Mouse (Mus musculus): ENCODE data around the gene 1700001C02Rik. TPM values are rescaled to one million over a fixed set of nuclear protein-coding genes. Genes with fewer than 3 reads are reported as not detected.

1700001C02Rik gene
- total and polyA plus RNA-seq, 2 experiments from 2014 or later: not detected

GRCm38 (mm10) chr5:30438931-30439330 lies 26.9 kb upstream of the 1700001C02Rik start:
- TF ChIP-seq EP300 (IDR thresholded peaks at IDR 0.05; ENCODE audit: low read depth) (no peak), CTCF (IDR thresholded peaks at IDR 0.05; ENCODE audit: low read depth) (no peak)
- no peaks in the 10 kb centered on the region for H3K36me3 ChIP-seq (replicated peaks; ENCODE audit: control insufficient read depth, insufficient read depth, low read length)
- H3K4me1 ChIP-seq (ENCODE audit: control insufficient read depth, insufficient read depth): no peaks in the 10 kb centered on the region
- H3K27me3 ChIP-seq (ENCODE audit: control insufficient read depth, insufficient read depth, low read length): no peaks in the 10 kb centered on the region
- WGBS: 51% methylated on average over 2 of the region's 2 CpGs
- H3K9me3 ChIP-seq (replicated peaks; ENCODE audit: control insufficient read depth, low read length): no peaks in the 10 kb centered on the region
- DNase-seq (ENCODE audit: low spot score) (no peak), ATAC-seq (ENCODE audit: insufficient read depth, low read depth) (no peak)
- H3K27ac ChIP-seq (ENCODE audit: low read depth): no peak overlapping the region
- H3K4me2 ChIP-seq (ENCODE audit: low read depth, low read length): no peak overlapping the region
- H3K9ac ChIP-seq (replicated peaks; ENCODE audit: low read depth, low read length): no peak overlapping the region
- H3K4me3 ChIP-seq (ENCODE audit: low read depth, low read length): no peak overlapping the region

- no peak for DNase-seq (ENCODE audit: low spot score)
- no peak for TF ChIP-seq CTCF (IDR thresholded peaks at IDR 0.05; ENCODE audit: low read depth)
- TF ChIP-seq EP300 (IDR thresholded peaks at IDR 0.05; ENCODE audit: low read depth): no peak
- Histone ChIP-seq H3K9me3 (replicated peaks; ENCODE audit: control insufficient read depth, low read length) (no peaks in the 10 kb centered on the region), H3K4me3 (ENCODE audit: low read depth, low read length) (no peak overlapping the region), H3K4me2 (ENCODE audit: low read depth, low read length) (no peak overlapping the region), H3K9ac (replicated peaks; ENCODE audit: low read depth, low read length) (no peak overlapping the region), H3K27me3 (ENCODE audit: control insufficient read depth, insufficient read depth, low read length) (no peaks in the 10 kb centered on the region), H3K36me3 (replicated peaks; ENCODE audit: control insufficient read depth, insufficient read depth, low read length) (no peaks in the 10 kb centered on the region), H3K27ac (ENCODE audit: low read depth) (no peak overlapping the region), H3K4me1 (ENCODE audit: control insufficient read depth, insufficient read depth) (no peaks in the 10 kb centered on the region)
- ATAC-seq (ENCODE audit: insufficient read depth, low read depth): no peak
- 79% methylated on average over 8 of the region's 8 CpGs for WGBS
Measured at GRCm38 (mm10) chr5:30440308-30440906, 25.4 kb upstream of the 1700001C02Rik start.

GRCm38 (mm10) chr5:30442196-30442595 lies 23.7 kb upstream of the 1700001C02Rik start:
- no peaks in the 10 kb centered on the region for H3K9me3 ChIP-seq (replicated peaks; ENCODE audit: control insufficient read depth, low read length)
- peak; percentile 51 for TF ChIP-seq CTCF (IDR thresholded peaks at IDR 0.05; ENCODE audit: low read depth)
- TF ChIP-seq EP300 (IDR thresholded peaks at IDR 0.05; ENCODE audit: low read depth): no peak
- H3K27me3 ChIP-seq (ENCODE audit: control insufficient read depth, insufficient read depth, low read length): no peaks in the 10 kb centered on the region
- no peak overlapping the region for H3K4me2 ChIP-seq (ENCODE audit: low read depth, low read length)
- 60% methylated on average over 5 of the region's 5 CpGs for WGBS
- H3K36me3 ChIP-seq (replicated peaks; ENCODE audit: control insufficient read depth, insufficient read depth, low read length): no peaks in the 10 kb centered on the region
- H3K27ac ChIP-seq (ENCODE audit: low read depth): no peak overlapping the region
- H3K4me1 ChIP-seq (ENCODE audit: control insufficient read depth, insufficient read depth): no peaks in the 10 kb centered on the region
- ATAC-seq (ENCODE audit: insufficient read depth, low read depth) (no peak), DNase-seq (ENCODE audit: low spot score) (peak; percentile 31)
- H3K9ac ChIP-seq (replicated peaks; ENCODE audit: low read depth, low read length): no peak overlapping the region
- no peak overlapping the region for H3K4me3 ChIP-seq (ENCODE audit: low read depth, low read length)

DNA sequence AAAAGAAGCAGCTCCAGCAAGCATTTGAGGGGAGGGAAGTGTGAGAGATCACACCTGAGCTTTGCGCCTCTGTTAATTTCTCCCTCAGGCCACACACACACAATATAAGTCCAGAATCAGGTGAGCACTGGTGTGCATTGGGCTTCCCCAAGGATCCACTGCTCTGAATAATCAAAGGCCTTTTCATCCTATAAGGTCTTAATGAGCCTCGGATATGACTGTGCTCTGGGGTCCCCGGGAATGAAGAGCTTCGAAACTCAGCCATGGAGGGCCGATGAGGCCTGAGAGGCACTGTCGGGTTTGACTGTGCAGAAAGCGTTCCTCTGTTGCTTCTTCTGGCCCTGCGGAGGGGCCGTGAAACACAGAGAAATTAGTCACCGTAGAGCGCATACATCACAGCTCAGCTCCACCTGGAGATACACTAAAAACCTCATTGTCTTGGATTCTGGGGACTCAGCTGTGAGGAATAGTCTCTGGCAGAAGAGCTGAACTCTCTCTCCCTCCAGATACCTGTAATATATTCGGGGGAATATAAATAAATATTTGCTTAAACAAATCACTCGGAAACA lies 21.4 kb upstream of the 1700001C02Rik start:
- H3K4me3 ChIP-seq (ENCODE audit: low read depth, low read length): no peak overlapping the region
- no peak for DNase-seq (ENCODE audit: low spot score)

GRCm38 (mm10) chr5:30456056-30456455 lies 9.8 kb upstream of the 1700001C02Rik start:
- Histone ChIP-seq H3K9ac (replicated peaks; ENCODE audit: low read depth, low read length) (no peak overlapping the region), H3K4me2 (ENCODE audit: low read depth, low read length) (no peak overlapping the region), H3K27ac (ENCODE audit: low read depth) (no peak overlapping the region), H3K4me1 (ENCODE audit: control insufficient read depth, insufficient read depth) (no peaks in the 10 kb centered on the region), H3K4me3 (ENCODE audit: low read depth, low read length) (no peak overlapping the region), H3K9me3 (replicated peaks; ENCODE audit: control insufficient read depth, low read length) (no peaks in the 10 kb centered on the region), H3K27me3 (ENCODE audit: control insufficient read depth, insufficient read depth, low read length) (no peaks in the 10 kb centered on the region), H3K36me3 (replicated peaks; ENCODE audit: control insufficient read depth, insufficient read depth, low read length) (no peaks in the 10 kb centered on the region)
- ATAC-seq (ENCODE audit: insufficient read depth, low read depth): no peak
- peak; percentile 37; the same call in 1 of the 2 replicates for TF ChIP-seq CTCF (IDR thresholded peaks at IDR 0.05; ENCODE audit: low read depth)
- TF ChIP-seq EP300 (IDR thresholded peaks at IDR 0.05; ENCODE audit: low read depth): no peak
- no peak for DNase-seq (ENCODE audit: low spot score)
- WGBS: 45% methylated on average over 6 of the region's 6 CpGs

More for the DNA sequence above, 21.4 kb upstream of the 1700001C02Rik start:
- H3K36me3 ChIP-seq (replicated peaks; ENCODE audit: control insufficient read depth, insufficient read depth, low read length): no peaks in the 10 kb centered on the region
- H3K27me3 ChIP-seq (ENCODE audit: control insufficient read depth, insufficient read depth, low read length): no peaks in the 10 kb centered on the region
- WGBS: 85% methylated on average over 13 of the region's 13 CpGs
- no peak overlapping the region for H3K9ac ChIP-seq (replicated peaks; ENCODE audit: low read depth, low read length)
- H3K4me1 ChIP-seq (ENCODE audit: control insufficient read depth, insufficient read depth): no peaks in the 10 kb centered on the region
- no peaks in the 10 kb centered on the region for H3K9me3 ChIP-seq (replicated peaks; ENCODE audit: control insufficient read depth, low read length)
- H3K4me2 ChIP-seq (ENCODE audit: low read depth, low read length): no peak overlapping the region
- ATAC-seq (ENCODE audit: insufficient read depth, low read depth): no peak
- TF ChIP-seq CTCF (IDR thresholded peaks at IDR 0.05; ENCODE audit: low read depth): no peak
- TF ChIP-seq EP300 (IDR thresholded peaks at IDR 0.05; ENCODE audit: low read depth): no peak
- no peak overlapping the region for H3K27ac ChIP-seq (ENCODE audit: low read depth)

DNA sequence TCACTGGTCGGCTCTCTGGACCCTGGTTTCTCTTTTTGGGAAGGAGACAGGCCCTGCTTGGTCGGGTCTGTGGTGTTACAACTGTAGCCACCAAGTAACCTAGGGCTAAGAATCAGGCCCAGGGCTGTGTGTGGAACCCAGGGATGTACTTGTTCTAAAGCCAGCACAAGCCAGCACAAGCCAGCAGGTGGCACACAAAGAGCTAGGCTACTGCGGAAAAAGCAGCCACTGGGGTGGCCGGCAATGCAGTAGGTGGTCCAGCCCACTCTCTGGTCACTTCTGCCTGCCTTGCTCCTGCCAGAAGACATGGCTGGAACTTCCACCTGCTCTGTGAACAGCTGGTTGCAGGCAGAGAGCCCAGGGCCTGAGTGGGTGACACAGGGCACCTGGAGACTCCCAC lies 5.7 kb upstream of the 1700001C02Rik start:
- TF ChIP-seq EP300 (IDR thresholded peaks at IDR 0.05; ENCODE audit: low read depth): no peak
- TF ChIP-seq CTCF (IDR thresholded peaks at IDR 0.05; ENCODE audit: low read depth): peak; percentile 15
- H3K9ac ChIP-seq (replicated peaks; ENCODE audit: low read depth, low read length): no peak overlapping the region
- ATAC-seq (ENCODE audit: insufficient read depth, low read depth) (no peak), DNase-seq (ENCODE audit: low spot score) (no peak)
- H3K4me1 ChIP-seq (ENCODE audit: control insufficient read depth, insufficient read depth): no peaks in the 10 kb centered on the region
- H3K27ac ChIP-seq (ENCODE audit: low read depth): no peak overlapping the region
- peaks cover 16% of the 10 kb centered on the region for H3K27me3 ChIP-seq (ENCODE audit: control insufficient read depth, insufficient read depth, low read length)
- no peaks in the 10 kb centered on the region for H3K9me3 ChIP-seq (replicated peaks; ENCODE audit: control insufficient read depth, low read length)
- H3K4me3 ChIP-seq (ENCODE audit: low read depth, low read length): no peak overlapping the region
- H3K36me3 ChIP-seq (replicated peaks; ENCODE audit: control insufficient read depth, insufficient read depth, low read length): no peaks in the 10 kb centered on the region
- 35% methylated on average over 4 of the region's 4 CpGs for WGBS
- H3K4me2 ChIP-seq (ENCODE audit: low read depth, low read length): no peak overlapping the region
